Mouse (Mus musculus) heart, embryonic 10.5 days (tissue): ENCODE data around the gene Park7. TPM values are rescaled to one million over a fixed set of nuclear protein-coding genes. Genes with fewer than 3 reads are reported as not detected.

Experiments
- DNase-seq: peaks from one replicate; pipeline ENCODE4 v3.0.0-alpha.2; 2017; ENCODE audit warnings: low spot score
- H3K27ac ChIP-seq: fragments of 300-500 bp; sonication (generic); 2 replicates; pipeline ENCODE4 v1.5.1; 2016; ENCODE audit warnings: mild to moderate bottlenecking
- H3K27me3 ChIP-seq: fragments of 300-500 bp; sonication (generic); 2 replicates; pipeline ENCODE4 v1.6.1; 2016; ENCODE audit warnings: mild to moderate bottlenecking; ENCODE audit not compliant: poor library complexity, insufficient read depth, severe bottlenecking
- H3K36me3 ChIP-seq: fragments of 300-500 bp; sonication (generic); 2 replicates; pipeline ENCODE4 v1.6.1; 2016; ENCODE audit warnings: mild to moderate bottlenecking, moderate library complexity
- H3K4me1 ChIP-seq: fragments of 300-500 bp; sonication (generic); 2 replicates; pipeline ENCODE4 v1.6.1; 2016; ENCODE audit warnings: mild to moderate bottlenecking
- H3K4me3 ChIP-seq: fragments of 300-500 bp; sonication (generic); 2 replicates; pipeline ENCODE4 v1.5.1; 2016; ENCODE audit warnings: mild to moderate bottlenecking, moderate library complexity
- H3K9me3 ChIP-seq: fragments of 300-500 bp; sonication (generic); 2 replicates; pipeline ENCODE4 v1.6.1; 2016; ENCODE audit warnings: mild to moderate bottlenecking, moderate library complexity
- WGBS: fragments of 180-500 bp; shearing (Covaris S2); methylation state at CpG from one replicate; pipeline ENCODE4 v1.1.7; 2016; 5-methylcytosine and 5-hydroxymethylcytosine counted together
- polyA plus RNA-seq: library from polyadenylated mRNA; unstranded; fragments of >200 nt; fragmentation: Nextera tagmentation; extraction: Ambion mirVana; gene quantifications from 2 replicates; pipeline ENCODE4 v1.2.1, GENCODE M21; 2016

Gene Park7
- polyA plus RNA-seq, 1 experiment from 2014 or later: 488 TPM

- Histone ChIP-seq H3K9me3 (no peaks in the 10 kb centered on the region), H3K4me3 (no peak overlapping the region), H3K36me3 (peaks cover 50% of the 10 kb centered on the region), H3K4me1 (peaks cover 19% of the 10 kb centered on the region; the same call in 1 of the 2 replicates), H3K27ac (no peak overlapping the region), H3K27me3 (no peaks in the 10 kb centered on the region)
- WGBS: 92% methylated on average over 8 of the region's 8 CpGs
- no peak for DNase-seq
Measured at GRCm38 (mm10) chr4:150907099-150907498, 7.1 kb downstream of the Park7 start.

DNA sequence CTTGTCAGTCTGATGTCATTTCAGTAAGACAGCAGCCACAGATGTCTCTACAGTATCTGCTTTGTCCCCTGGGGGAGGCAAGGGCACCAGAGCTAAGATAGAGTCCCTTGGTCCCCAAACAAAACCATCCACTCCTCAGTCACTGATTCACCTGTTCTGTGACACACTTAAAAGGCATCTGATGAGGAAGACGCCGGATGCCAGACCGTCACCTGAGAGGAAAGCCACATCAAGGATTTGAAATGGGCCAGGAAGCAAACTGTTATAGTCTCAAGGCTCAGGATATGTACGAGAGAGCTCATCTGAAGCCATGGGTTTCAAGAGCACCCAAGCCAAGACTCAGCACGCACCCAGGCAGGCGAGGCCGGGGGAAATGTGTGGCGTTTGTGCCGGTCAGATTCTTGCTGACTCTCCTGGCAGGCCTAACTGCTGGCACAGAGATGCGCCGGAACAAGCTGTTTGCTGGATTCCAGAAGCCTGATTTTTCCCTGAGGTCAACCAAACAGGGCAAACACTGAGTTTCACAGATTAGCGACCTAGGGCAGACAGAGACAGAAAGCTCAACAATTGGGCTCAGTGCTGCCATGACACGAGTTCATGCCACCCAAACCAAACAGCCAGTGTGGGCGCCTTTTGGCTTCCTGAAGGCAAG lies 11.0 kb downstream of the Park7 start:
- no peak for DNase-seq
- WGBS: 94% methylated on average over 14 of the region's 14 CpGs
- Histone ChIP-seq H3K27me3 (no peaks in the 10 kb centered on the region), H3K4me3 (no peak overlapping the region), H3K36me3 (peaks cover 85% of the 10 kb centered on the region), H3K4me1 (peaks cover 12% of the 10 kb centered on the region; the same call in 1 of the 2 replicates), H3K9me3 (no peaks in the 10 kb centered on the region), H3K27ac (no peak overlapping the region)

DNA sequence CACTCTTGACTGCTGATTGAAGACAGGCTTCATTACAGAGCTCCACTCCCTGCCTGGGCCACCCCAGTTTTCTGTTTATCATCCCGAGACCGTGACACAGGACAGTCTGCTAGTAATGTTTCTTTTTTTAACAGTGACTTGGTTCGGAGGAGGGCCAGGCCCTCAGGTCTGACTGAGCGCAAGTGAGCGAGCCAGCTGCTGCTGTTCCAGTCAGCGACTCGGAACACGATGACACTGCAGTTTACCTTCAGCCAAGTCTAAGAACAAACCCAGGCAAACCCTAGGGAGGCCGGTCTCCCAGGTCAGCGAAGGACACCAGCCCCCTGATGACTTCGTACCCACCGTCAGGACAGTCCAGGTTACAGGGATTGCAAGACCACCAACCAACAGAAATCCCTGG lies 12.2 kb downstream of the Park7 start:
- Histone ChIP-seq H3K4me1 (peaks cover 7% of the 10 kb centered on the region; the same call in 1 of the 2 replicates), H3K36me3 (peaks cover 89% of the 10 kb centered on the region), H3K4me3 (no peak overlapping the region), H3K27ac (peak overlapping the region; percentile 22; the same call in 1 of the 2 replicates), H3K9me3 (no peaks in the 10 kb centered on the region), H3K27me3 (no peaks in the 10 kb centered on the region)
- 74% methylated on average over 12 of the region's 12 CpGs for WGBS
- DNase-seq: no peak

DNA sequence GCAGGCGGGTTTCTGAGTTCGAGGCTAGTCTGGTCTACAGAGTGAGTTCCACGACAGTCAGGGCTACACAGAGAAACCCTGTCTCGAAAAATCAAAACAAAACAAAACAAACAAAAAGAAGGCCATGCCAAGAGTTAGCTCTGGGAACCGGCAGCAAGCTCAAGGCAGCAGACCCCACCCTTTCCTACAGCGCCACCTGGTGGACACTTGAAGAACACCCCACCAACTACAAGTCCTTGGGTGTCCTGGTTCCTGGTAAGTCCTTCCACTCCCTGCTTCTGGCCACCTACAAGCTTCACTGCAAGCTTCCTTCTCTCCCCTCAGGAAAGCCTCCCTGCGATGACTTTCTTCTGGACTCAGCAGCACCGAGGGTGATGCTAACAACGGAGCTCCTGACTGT lies 12.6 kb downstream of the Park7 start:
- Histone ChIP-seq H3K4me3 (no peak overlapping the region), H3K27me3 (no peaks in the 10 kb centered on the region), H3K4me1 (peaks cover 7% of the 10 kb centered on the region; the same call in 1 of the 2 replicates), H3K27ac (peak overlapping the region; percentile 22; the same call in 1 of the 2 replicates), H3K9me3 (no peaks in the 10 kb centered on the region), H3K36me3 (peaks cover 89% of the 10 kb centered on the region)
- 54% methylated on average over 9 of the region's 9 CpGs for WGBS
- DNase-seq: peak; percentile 83

DNA sequence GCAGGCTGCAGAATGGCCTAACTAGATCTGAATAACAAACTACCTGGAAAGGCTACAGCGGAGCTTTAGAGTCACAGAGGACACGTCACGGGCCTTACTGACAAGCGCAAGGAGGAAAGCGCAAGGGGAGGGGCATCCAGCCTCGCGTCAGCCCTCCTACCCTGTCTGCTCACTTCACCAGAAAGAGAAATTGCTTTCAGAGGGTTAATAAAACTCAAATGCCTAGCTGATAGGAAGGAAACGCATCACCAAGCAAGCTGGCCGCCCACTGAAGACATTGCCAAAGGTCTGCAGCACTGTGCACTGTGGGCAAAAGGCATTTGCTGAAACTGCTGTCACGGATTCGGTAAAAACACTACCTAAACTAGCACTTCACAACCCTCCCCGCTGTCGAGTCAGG lies 13.8 kb downstream of the Park7 start:
- H3K9me3 ChIP-seq: no peaks in the 10 kb centered on the region
- 93% methylated on average over 13 of the region's 13 CpGs for WGBS
- peaks cover 89% of the 10 kb centered on the region for H3K36me3 ChIP-seq
- no peak overlapping the region for H3K4me3 ChIP-seq
- no peak for DNase-seq
- no peaks in the 10 kb centered on the region for H3K27me3 ChIP-seq
- peaks cover 10% of the 10 kb centered on the region; the same call in 1 of the 2 replicates for H3K4me1 ChIP-seq
- H3K27ac ChIP-seq: no peak overlapping the region

DNA sequence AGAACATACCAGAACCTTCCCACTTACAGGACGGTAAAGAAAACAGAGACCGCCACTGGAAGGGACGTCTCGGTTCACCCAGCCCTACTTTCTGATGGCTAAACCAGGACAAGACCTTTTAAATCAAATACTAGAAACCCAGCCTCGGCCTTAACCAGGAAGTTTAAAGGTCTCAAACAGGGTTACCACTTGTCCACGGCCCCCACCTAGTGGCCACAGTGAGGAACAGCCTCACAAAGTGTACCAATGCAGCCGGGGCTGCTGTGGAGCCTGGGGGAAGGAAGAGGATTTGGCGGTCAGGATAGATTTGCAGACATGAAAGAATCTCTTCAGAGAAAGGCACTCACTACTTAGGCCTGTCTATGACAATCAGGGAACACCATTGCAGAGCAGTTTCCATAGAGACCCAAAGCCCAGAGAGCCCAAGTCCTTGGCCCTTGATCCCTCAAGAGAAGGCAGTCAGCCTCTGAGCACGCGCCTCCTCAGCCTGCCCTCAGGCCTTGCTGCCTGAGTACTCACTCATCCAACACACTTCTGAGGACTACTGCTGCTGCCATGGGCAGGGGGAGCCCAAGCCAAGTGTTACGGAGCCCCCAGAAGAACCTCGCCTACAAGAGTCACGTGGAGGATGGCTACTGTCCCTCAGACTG lies 15.4 kb downstream of the Park7 start:
- H3K27ac ChIP-seq: no peak overlapping the region
- no peaks in the 10 kb centered on the region for H3K9me3 ChIP-seq
- no peak overlapping the region for H3K4me3 ChIP-seq
- peaks cover 21% of the 10 kb centered on the region for H3K4me1 ChIP-seq
- 66% methylated on average over 13 of the region's 13 CpGs for WGBS
- no peak for DNase-seq
- no peaks in the 10 kb centered on the region for H3K27me3 ChIP-seq
- H3K36me3 ChIP-seq: peaks cover 77% of the 10 kb centered on the region

GRCm38 (mm10) chr4:150896896-150897624 lies 17.2 kb downstream of the Park7 start:
- Histone ChIP-seq H3K27ac (no peak overlapping the region), H3K4me1 (peaks cover 19% of the 10 kb centered on the region), H3K27me3 (no peaks in the 10 kb centered on the region), H3K36me3 (peaks cover 59% of the 10 kb centered on the region), H3K9me3 (no peaks in the 10 kb centered on the region), H3K4me3 (no peak overlapping the region)
- no peak for DNase-seq
- whole genome bisulfite sequencing: 92% methylated on average over 26 of the region's 26 CpGs

DNA sequence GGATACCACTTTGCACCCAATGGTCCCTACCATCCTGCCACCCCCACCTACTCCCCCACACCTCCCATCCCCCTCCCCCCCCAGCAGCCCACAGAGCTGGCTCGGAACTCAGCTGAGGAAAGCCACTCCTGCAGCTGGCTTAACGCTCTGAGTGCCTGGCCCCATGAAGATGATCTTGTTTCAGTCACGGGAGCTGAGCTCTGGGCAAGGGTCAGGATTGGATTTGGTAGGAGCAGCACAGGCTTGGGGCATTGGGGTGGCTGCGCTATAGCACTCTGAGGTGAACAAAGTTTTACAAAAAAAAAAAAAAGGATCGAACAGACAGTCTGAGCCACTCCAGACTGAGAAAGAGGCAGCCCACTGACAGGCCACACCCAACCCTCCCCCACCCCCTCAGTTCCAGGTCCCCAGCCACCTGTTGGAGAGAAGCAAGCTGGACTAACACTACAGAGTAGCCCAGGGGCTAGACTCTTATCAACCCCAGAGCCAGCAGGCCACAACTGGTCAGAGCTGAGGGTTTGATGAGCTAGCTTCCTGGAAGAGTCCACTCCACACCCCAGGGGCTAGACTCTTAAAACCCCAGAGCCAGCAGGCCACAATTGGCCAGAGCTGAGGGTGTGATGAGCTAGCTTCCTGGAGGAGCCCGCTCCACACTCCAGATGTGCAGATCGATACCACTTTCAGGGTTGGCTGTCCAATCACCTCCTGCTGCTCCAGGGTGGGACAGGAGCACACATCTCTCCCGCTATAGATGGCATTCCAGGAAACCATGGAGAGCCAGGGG lies 19.3 kb downstream of the Park7 start:
- WGBS: 60% methylated on average over 8 of the region's 8 CpGs

GRCm38 (mm10) chr4:150891308-150891707 lies 22.9 kb downstream of the Park7 start:
- no peak overlapping the region for H3K4me3 ChIP-seq
- no peaks in the 10 kb centered on the region for H3K27me3 ChIP-seq
- 60% methylated on average over 5 of the region's 5 CpGs for WGBS
- H3K27ac ChIP-seq: no peak overlapping the region
- DNase-seq: no peak
- H3K9me3 ChIP-seq: no peaks in the 10 kb centered on the region
- peaks cover 3% of the 10 kb centered on the region for H3K36me3 ChIP-seq
- H3K4me1 ChIP-seq: peaks cover 36% of the 10 kb centered on the region

More for the DNA sequence above, 19.3 kb downstream of the Park7 start:
- H3K4me1 ChIP-seq: peaks cover 24% of the 10 kb centered on the region
- H3K4me3 ChIP-seq: no peak overlapping the region
- no peak for DNase-seq
- H3K27ac ChIP-seq: 0 out of 2 replicates have a peak overlapping the region, but pooled peaks have one; percentile 2
- H3K36me3 ChIP-seq: peaks cover 38% of the 10 kb centered on the region
- no peaks in the 10 kb centered on the region for H3K9me3 ChIP-seq
- no peaks in the 10 kb centered on the region for H3K27me3 ChIP-seq

DNA sequence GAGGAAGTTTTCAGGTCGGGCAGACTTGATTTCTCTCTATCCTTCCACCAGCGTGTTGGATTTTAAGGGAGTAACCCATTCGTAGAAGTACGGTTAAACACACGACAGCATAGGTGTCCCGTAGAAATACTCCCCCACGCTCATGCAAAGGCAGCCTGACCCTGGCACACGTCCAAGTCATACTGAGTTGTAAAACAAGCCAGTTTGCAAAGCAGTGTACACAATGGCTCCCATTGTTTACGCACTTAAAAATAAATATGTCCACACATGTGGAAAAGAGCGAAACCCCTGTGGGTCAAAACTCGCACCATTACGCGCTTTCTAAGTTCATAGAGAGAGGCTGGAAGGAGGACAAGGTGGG lies 24.3 kb downstream of the Park7 start:
- H3K36me3 ChIP-seq: no peaks in the 10 kb centered on the region
- no peak overlapping the region for H3K4me3 ChIP-seq
- H3K27ac ChIP-seq: no peak overlapping the region
- no peak for DNase-seq
- H3K4me1 ChIP-seq: peaks cover 28% of the 10 kb centered on the region
- 65% methylated on average over 13 of the region's 13 CpGs for WGBS
- no peaks in the 10 kb centered on the region for H3K9me3 ChIP-seq
- no peaks in the 10 kb centered on the region for H3K27me3 ChIP-seq

DNA sequence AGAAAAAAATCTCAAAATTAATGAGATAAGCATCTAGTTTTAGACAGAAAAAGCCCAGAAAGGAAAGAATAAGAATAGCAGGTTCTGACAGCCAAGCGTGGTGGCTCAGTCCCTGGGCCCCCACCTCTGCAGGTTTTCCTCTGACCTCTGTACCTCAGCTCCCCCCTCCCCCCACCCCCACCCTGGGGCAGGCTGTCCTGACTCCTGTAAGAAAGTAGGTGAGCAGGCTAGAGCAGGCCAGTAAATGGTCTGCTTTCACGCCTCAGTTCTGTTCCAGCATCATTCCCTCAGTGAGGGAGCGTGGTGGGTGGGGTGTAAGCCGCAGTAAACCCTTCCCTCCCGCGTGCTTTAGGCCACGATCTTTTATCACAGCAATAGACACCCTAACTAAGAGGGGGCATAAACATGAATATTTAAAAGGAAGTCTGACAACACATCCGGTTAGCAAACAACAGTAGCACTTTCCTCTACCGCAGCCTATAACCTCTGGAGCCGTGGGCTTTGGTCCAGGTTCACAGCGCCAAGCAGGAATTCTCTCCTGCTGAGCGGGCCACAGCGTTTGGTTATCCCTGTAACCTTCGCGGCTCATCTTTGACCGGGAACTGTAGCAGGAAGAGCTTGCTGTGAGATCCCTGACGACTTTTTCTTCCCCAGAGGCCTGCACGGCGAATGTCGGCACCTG lies 24.8 kb downstream of the Park7 start:
- H3K9me3 ChIP-seq: no peaks in the 10 kb centered on the region
- 36% methylated on average over 20 of the region's 20 CpGs for WGBS
- no peaks in the 10 kb centered on the region for H3K27me3 ChIP-seq
- no peak overlapping the region for H3K27ac ChIP-seq
- no peaks in the 10 kb centered on the region for H3K36me3 ChIP-seq
- no peak for DNase-seq
- H3K4me3 ChIP-seq: no peak overlapping the region
- peaks cover 23% of the 10 kb centered on the region for H3K4me1 ChIP-seq

DNA sequence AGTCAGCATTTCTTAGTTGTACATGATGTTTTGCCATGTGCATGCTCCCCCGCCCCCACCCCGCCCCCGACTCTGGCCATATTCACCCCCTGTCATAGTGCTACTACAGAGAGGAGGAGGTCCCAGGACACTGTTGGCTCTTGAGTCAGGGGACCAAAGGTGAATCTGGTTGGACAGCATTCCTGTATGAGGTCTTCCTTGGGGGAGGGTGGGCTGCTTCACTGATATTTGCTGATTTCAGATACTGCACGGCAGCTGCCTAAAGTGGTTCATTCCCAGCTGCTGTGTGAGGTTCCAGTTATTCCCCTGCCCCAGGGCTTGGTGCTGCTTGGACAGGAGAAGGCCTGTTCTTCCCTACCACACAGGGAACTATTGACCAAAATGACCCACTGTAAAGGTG lies 25.7 kb downstream of the Park7 start:
- peaks cover 22% of the 10 kb centered on the region for H3K4me1 ChIP-seq
- no peak for DNase-seq
- no peaks in the 10 kb centered on the region for H3K9me3 ChIP-seq
- no peak overlapping the region for H3K4me3 ChIP-seq
- H3K27me3 ChIP-seq: no peaks in the 10 kb centered on the region
- H3K27ac ChIP-seq: no peak overlapping the region
- no peaks in the 10 kb centered on the region for H3K36me3 ChIP-seq
- 72% methylated on average over 4 of the region's 4 CpGs for WGBS
